Mouse (Mus musculus) erythroid progenitor cell, adult 5-6 weeks (primary cell): ENCODE data around the gene Cdc42bpa. TPM values are rescaled to one million over a fixed set of nuclear protein-coding genes. Genes with fewer than 3 reads are reported as not detected.
"Not testable (repeated sequence)": the region's sequence is repeated elsewhere in the genome, so short reads cannot be mapped to it uniquely, and the experiment has no call there.

Experiments used
- ATAC-seq: replicated peaks from 2 replicates; pipeline ENCODE4 v1.8.0; 2016; ENCODE audit warnings: moderate number of reproducible peaks, mild to moderate bottlenecking, moderate TSS enrichment, inconsistent platforms; ENCODE audit not compliant: poor library complexity, low FRiP score, severe bottlenecking
- total RNA-seq, 2 experiments: library from RNA; stranded (forward) in 1 of 2; stranded (reverse) in 1 of 2; fragments of 150-400 nt in 1 of 2; fragments of 186-747, 209-891 nt in 1 of 2; gene quantifications; 2 replicates each; pipeline versions ENCODE4 v1.2.3 to v1.2.4; 2015 to 2017; ENCODE audit warnings: low replicate concordance in 2 of 2

Cdc42bpa gene
- total RNA-seq, 2 experiments from 2014 or later = 73.4 to 84.3 TPM

DNA sequence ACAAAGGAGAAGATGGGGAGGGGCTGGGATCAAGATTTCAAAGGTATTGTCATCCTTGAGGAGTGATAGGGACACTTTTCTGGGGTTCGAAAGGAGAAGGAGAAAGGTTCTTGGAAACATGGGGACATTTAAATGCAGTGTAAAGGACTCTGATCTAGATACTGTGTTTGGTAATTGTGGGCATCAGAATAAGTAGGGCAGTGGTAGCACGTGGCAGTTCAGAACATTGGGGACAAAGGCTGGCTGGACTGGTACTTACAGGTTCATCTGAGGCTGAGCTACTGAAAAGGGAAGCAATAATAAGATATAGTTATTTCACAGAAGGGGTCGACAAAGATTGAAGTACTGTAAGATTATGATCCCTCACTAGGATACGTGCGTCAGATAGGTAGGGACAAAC lies 63.2 kb downstream of the Cdc42bpa start:
- ATAC-seq = no peak

DNA sequence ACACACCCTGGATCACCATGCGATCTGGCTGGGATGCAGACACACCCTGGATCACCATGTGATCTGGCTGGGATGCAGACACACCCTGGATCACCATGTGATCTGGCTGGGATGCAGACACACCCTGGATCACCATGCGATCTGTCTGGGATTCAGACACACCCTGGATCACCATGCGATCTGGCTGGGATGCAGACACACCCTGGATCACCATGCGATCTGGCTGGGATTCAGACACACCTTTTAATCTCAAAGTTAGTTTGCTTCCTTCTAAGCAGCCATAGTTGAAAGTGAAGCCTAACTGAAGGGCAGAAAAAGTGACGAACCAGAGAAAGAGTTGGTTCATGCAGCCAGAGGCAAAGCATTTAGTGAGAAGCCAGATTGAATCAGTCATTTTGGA lies 69.6 kb downstream of the Cdc42bpa start:
- ATAC-seq = not testable (repeated sequence)

DNA sequence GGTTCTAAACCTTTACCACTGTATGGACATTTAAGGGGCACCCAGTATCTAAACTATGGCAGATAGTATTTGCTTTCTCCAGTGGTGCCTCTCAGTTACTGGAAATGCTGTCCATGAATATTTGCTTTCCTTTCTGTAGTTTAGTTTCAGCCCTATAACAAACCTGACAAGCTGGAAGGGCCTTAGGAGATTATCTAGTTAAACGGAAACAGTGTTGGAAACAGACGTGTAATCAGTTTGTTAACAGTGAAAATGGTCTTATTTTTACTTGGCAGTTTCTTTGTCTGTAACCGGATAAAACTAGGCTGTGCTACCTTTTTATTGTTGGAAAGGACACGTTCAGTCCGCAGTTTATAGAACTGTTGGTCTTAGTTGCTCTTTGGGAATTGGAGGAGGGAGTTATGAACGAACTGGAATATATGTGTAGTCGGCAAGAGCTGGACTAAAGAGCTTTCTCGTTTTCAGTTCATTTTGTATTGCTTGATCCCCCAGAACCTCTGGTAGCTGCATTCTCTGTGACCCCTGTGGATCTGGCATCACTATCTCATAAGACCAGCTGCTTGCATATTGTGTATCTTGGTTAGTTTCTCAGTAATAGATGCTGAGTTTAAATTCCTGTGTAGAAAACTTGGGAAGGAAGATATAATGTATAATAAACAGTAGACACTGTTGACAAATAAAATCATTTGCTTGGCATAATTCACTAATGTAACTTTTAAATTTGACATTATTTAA lies 70.5 kb downstream of the Cdc42bpa start:
- no peak for ATAC-seq

DNA sequence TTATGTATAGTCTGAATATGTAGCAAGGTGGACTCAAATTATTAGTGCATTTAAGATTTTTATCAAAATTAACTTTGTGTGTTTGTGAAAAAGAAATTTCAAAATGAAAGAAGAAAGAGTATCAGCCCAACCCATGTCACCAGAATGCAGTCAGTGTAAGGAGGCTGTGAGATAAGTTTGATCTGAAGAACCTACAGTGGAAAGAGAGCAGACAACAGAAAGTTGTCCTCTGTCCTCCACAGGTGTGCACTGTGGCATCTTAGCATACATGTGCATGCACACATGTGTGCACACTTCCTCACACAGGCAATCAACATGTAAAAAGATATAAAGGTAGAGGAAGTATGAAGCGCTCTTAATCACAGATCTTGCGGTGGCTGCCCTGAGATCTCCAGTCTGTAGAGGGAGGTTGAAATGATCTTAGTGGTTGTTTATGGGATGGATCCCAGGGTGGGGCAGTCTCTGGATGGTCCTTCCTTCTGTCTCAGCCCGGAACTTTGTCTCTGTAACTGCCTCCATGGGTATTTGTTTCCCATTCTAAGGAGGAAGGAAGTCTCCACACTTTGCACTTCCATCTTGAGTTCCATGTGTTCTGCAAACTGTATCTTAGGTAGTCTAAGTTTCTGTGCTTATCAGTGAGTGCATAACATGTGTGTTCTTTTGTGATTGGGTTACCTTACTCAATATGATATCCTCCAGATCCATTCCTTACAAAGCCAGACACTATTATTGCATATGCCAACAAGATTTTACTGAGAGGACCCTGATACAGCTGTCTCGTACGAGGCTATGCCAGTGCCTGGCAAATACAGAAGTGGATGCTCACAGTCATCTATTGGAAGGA lies 71.7 kb downstream of the Cdc42bpa start:
- no peak for ATAC-seq

DNA sequence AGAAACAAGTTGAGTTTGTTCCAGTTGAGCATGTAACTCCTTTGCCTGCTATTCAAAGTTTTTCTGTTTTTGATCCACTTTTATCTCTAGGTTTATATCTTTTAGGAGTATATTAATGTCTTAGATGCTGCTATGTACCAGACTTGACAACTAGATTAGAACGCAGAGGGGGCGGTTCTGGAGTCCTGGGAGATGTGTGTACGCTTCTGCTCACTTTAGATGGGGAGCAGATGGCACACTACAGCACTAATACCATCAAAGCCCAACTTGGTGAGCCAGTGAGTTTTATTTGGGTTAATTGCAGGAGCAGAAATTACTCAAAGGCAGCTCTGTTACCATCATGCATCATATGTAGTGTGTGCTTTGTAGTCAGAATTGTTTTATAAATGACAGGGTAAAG lies 77.2 kb downstream of the Cdc42bpa start:
- ATAC-seq = no peak

DNA sequence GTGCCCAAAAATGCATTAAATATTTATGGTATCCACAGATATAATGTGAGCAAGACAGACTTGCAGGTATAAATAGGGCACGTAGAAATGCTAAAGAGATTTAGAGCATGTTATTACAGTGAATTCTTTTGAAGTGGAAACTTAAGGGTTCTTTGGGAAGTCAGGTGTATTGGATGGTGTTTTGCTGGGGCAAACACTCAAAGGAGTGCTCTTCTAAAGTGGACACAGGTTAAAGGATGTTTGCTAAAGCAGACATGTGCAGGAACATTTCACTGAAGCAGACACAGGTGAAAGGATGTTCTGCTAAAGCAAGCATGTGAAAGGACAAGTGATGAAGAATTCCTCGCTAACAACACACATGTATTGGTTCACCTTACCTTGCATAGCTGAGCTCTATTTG lies 83.9 kb downstream of the Cdc42bpa start:
- ATAC-seq = no peak

DNA sequence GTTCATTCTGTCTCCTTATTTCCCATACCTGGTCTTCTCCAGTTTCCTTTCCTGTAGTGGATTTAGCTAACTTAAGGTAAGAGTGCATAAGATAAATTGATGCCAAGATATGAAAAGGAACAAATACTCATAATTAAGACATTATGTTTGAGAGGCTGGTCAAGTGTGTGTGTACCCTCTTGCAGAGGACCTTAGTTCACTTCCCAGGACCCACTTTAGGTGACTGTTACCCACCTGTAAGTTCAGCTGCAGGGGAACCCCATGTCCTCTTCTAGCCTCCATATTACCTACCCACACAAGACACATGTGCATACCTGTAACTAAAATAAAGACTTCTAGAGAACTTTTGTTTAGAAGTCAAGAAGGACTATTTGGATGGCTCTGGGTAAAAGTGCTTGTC lies 84.9 kb downstream of the Cdc42bpa start:
- no peak for ATAC-seq

DNA sequence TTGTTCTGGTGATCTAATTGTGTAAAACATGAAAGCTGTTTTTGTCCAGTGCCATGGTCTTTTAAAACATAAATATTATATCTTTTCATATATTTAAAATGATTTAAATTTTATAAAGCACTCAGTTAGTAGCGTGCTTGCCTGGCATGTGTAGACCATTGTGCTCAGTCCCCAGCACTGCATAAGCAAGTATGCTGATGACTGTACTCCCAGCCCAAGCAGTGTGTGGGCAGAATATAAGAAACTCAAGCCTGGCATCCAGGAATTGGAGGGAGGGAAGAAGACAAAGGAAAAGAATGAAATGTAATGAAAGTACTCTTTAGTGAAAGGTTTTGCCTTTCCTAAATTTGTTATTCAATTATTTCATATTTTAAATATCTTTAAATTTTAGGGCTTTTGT lies 128.9 kb downstream of the Cdc42bpa start:
- ATAC-seq = no peak

DNA sequence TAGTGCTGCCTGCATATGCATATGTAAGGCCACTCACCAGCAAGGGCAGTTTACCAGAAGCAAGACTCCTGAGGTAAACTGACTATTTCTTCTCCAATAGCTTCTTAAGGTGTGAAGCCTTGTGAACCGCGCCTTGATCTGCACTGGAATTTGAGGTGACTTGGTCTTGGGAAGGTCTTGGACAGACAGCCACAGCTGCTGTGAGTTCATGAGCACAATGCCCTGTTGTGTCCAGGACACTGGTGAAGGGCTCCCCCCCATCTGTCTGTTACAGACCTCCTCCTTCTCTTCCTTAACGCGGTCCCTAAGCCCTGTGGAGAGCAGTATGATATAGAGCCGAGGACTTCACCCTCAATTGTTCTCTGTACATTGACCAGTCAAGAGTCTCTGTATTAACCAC lies 138.2 kb downstream of the Cdc42bpa start:
- ATAC-seq = no peak

DNA sequence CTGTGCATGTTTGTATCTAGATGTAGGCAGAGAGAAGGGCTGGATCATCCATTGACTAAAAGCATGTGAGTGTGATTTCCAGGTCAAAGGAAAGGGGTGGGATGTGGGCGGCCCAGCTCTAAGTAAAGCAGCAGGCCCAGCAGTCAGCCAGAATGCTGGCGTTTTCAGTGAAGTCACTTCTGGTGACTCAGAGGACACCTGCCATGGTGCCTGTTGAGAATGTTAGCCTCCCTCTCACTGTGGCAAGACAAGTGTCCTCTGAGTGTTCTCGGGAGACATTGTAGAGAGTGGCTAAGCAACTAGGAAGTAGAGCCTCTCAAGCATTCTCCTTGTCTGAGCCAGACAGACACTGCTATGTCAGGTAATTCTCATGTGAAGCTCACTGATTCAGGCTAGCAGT lies 144.3 kb downstream of the Cdc42bpa start:
- ATAC-seq = no peak

DNA sequence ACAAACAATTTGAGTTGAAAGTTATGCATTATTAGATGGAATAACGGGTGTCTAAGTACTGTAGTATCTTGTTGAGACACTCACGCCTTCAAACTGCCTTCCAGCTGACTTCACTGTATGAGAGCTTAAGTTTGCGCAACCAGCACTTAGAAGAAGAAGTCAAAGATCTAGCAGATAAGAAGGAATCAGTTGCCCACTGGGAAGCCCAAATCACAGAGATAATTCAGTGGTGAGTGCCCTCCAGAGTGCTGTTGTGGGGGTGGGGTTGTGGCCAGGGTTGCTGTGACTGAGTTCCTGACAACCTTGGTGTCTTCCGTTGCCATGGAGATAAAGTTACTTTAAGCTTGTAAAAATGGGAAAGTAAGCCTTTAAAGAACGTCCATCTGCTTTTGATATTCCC lies 148.8 kb downstream of the Cdc42bpa start:
- no peak for ATAC-seq

DNA sequence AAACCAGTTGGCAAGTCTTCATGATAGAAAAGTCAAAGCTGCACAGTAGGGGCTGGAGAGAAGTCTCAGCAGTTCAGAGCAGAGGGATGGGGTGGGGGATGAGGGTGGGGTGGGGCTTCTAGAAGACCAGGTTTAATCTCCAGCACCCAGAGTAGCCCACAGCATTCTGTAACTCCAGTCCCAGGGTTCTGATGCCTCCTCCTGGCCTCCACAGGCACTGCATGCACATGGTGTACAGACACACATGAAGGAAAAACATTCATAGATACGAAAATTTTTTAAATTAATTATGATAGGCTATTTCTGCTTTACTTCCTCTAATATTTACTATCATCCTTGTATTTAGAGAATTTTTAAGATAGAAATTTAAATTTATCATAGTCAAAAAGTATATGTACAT lies 156.3 kb downstream of the Cdc42bpa start:
- no peak for ATAC-seq

DNA sequence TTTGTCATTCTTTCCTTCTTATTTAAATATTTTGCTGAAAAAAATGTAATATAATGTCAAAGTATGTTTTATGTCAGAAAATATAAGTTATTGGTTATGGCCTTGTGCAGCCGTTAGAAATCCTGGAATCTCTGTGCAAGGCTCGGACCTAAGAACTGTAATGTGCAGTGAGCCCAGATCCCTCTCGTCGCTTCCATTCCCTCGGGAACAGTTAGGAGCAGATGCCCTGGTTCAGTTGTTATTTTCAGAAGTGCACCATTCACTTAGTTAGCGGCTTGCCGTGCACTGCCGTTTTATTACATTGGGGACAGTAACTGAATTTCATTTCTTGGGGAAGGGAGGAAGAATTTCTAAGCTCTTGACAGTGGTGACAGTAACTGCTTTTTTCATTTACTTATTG lies 158.0 kb downstream of the Cdc42bpa start:
- ATAC-seq = no peak

DNA sequence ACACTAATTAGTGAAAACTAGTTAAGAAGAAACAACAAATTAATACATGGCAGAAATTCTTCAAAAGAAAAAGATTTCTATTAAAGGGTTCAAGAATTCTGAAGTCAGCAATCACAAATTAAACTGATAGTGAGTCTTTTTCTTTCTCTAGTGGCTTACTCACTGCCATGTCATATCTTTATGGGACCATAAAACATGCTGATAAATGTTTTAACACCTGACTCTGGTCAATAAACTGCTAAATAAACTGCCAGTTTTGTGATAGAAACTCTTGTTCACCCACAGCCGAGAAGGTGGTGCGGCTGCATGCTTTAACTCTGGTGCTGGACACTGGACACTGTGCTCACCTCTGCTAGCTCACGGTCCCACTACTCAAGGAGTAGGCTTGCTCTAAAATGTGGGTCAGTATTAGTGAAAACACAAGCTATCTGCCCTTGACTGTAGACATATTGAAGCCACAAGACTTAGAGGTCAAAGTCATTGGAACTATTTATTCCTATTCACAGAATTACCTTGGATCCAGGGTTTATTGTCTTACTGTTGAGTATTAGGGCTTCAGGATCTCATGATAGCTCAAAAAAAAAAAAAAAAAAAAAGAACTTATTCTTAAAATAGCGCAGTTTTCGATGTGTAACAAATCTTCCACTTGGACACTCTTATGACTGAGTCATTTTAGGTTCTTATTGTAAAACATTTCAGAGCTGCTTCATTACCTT lies 168.0 kb downstream of the Cdc42bpa start:
- ATAC-seq = no peak

DNA sequence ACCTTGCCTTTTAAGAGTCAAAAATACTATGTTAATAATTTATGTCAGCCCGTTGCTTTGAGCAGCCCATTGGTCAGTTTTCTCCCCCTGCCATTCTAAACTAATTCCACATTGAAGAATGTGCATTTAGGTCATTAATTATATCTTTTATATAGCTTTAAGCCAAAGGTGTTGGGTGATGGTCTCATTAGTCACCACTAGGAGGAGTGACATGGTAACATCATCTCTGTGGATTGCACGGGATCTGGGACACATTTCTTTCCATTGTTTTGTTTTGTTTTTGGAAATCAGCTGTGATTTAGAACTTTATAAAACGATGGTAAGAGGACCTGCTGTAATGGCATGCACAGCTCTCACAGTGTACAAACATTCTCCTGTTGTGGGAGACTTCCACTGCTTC lies 171.1 kb downstream of the Cdc42bpa start:
- no peak for ATAC-seq

DNA sequence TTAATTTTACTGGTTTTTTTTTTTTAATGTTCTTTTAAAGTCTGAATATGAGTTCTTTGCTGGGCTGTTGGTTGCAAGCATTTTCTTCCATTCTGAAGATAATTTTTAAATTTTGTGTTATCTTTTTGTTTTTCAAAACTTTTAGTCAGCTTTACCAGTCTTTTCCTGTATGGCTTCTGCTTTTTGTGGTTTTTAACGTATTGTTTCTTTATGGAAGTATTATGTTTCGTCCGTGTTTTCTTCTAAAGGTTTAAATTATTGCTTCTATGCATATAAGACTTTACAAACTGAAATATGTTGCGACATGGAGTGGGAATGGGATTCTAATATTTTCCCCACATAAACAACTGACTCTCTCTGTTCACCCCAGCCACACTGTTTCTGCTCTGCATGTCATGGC lies 171.9 kb downstream of the Cdc42bpa start:
- no peak for ATAC-seq

DNA sequence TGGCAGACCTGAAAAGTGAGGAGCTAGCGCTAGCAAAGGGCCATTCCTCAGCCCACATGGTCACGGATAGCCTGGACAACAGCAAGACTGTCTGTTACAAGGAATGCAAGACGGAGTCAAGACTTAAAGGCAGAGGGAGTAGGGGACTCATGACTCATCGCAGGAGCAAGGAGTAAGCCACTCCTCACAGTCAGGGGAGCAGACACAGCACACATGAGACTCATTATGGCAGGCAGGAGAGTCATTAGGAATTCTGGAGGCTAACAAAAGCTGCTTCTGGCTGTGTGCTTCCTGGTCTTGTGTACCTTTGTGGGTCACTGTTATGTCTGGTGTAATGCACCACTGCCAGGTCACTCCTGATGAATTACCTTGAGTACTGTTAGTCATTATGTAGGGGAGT lies 178.9 kb downstream of the Cdc42bpa start:
- no peak for ATAC-seq

DNA sequence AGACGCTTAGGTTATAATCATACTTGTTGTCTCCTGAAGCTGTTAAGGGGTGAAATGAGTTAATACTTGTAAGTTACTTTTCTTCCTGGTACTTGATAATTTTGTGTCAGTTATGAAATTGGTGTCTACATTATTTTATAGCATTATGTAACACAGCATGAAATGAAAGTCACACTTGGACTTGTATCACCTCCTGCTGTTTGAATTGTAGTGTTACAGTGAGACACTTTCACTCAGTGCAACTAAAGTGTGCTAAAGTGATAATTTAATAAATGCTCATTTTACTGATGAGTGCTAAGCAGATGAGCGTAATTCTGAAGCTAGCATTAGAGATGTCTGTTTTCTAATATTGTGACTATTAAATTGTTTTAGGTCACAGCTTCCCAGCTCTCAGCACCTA lies 180.7 kb downstream of the Cdc42bpa start:
- ATAC-seq = no peak

DNA sequence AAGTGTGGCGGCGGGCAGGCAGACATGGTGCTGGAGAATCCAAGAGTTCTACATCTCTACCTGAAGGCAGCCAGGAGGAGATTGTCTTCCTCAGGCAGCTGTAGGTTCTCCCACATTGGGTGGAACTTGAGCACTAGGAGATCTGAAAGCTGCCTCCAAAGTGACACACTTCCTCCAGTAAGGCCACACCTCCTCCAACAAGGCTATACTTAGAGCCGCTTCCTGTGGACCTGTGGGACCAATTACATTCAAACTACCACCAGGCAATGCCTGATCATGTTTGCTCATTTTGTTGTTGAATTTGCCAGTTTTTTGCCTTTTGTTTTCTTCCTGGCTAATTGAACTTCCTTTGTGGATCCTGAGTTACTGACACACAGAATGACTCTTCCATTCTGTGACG lies 187.8 kb downstream of the Cdc42bpa start:
- ATAC-seq = 0 out of 2 replicates have a peak, but pooled peaks have one; percentile 46

DNA sequence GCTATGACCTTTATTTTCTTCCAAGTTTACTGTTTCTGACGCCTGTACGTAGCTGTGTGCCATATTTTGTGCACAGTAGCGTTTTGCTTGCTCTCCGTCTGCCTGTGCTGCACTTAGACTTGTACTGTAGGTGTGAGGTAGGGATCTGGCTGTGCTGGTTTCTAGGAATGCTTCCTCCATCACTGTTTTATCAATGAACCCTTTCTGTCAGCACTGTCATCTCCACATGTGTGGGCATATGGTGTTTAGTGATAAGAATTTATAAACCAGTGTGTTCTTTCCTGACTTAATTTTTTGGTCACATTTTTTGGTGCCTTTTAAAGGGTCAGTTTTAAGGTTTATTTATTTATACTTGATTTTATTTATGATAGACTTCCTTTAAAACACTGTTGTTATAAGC lies 188.3 kb downstream of the Cdc42bpa start:
- ATAC-seq = peak; percentile 81

DNA sequence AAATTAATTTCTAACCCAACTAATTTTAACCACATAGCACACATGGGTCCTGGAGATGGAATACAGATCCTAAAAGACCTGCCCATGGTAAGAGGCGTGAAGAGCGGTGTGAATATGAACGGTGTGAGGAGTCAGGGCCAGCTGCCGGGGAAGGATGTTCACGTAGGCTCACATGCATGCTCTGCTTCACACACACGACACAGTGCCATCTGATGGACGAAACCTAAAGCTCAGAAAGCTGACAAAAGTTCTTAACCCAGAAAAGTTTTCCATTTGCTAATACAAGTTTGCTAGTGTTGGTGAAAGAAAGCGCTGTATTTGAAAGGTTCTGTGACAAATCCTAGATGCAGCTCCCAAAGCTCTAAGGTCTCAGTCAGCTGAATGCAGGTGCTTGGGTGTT lies 190.9 kb downstream of the Cdc42bpa start:
- no peak for ATAC-seq
